Mouse (Mus musculus): ENCODE measurements around the gene Fkbp3.

Fkbp3 gene

DNA sequence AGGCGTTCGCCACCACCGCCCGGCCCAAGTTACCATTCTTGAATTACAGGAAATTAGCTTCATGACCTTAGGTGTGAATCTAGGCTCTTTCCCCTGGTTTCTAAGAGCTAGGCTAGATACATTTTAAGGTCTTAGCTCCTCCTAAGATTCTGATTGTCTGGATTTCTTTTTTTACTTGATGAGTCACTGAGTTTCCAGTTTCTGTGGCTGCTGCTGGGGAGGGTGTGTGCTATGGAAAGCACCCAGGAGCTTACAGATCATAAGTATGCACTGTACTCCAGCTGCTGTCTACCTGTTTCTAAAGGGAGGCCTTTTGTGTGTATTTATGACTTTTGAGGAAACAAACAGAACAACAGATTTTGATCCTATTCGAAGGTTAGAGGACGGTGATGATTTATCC lies 51.0 kb downstream of the Fkbp3 start:
- DNase-seq, result no peak
